Mouse (Mus musculus): ENCODE results near the gene Gatad2a. TPM values are rescaled to one million over a fixed set of nuclear protein-coding genes. Genes with fewer than 3 reads are reported as not detected.

Gene Gatad2a
- polyA plus RNA-seq, 1 experiment from 2014 or later, result 33.2 TPM

- WGBS, result 86% methylated on average over 6 of the region's 6 CpGs
- peaks cover 8% of the 10 kb centered on the region; the same call in 1 of the 2 replicates for H3K27me3 ChIP-seq
Measured at GRCm38 (mm10) chr8:69870907-69871306, 125.3 kb downstream of the Gatad2a start.

GRCm38 (mm10) chr8:69870003-69870765 lies 126.0 kb downstream of the Gatad2a start:
- no peak for ATAC-seq (replicated peaks; ENCODE audit: insufficient number of reproducible peaks, insufficient read depth, low FRiP score, low read depth)
- Histone ChIP-seq H3K36me3 (no peaks in the 10 kb centered on the region), H3K9me3 (replicated peaks) (no peaks in the 10 kb centered on the region), H3K4me3 (no peak overlapping the region), H3K27ac (no peak overlapping the region), H3K4me1 (replicated peaks) (peaks cover 6% of the 10 kb centered on the region), H3K4me2 (no peak overlapping the region), H3K27me3 (0 out of 2 replicates have a peak, but pooled peaks cover 8% of the 10 kb centered on the region), H3K9ac (no peak overlapping the region)
- 76% methylated on average over 11 of the region's 11 CpGs for WGBS

More at GRCm38 (mm10) chr8:69870907-69871306, 125.3 kb downstream of the Gatad2a start:
- Histone ChIP-seq H3K4me3 (no peak overlapping the region), H3K4me1 (replicated peaks) (peaks cover 6% of the 10 kb centered on the region), H3K36me3 (no peaks in the 10 kb centered on the region), H3K27ac (no peak overlapping the region), H3K4me2 (no peak overlapping the region), H3K9ac (no peak overlapping the region), H3K9me3 (replicated peaks) (no peaks in the 10 kb centered on the region)
- ATAC-seq (replicated peaks; ENCODE audit: insufficient number of reproducible peaks, insufficient read depth, low FRiP score, low read depth), result no peak

GRCm38 (mm10) chr8:69867696-69868326 lies 128.4 kb downstream of the Gatad2a start:
- Histone ChIP-seq H3K9me3 (replicated peaks) (no peaks in the 10 kb centered on the region), H3K36me3 (no peaks in the 10 kb centered on the region), H3K27ac (no peak overlapping the region), H3K4me3 (no peak overlapping the region), H3K9ac (no peak overlapping the region), H3K27me3 (0 out of 2 replicates have a peak, but pooled peaks cover 5% of the 10 kb centered on the region), H3K4me2 (no peak overlapping the region), H3K4me1 (replicated peaks) (peaks cover 6% of the 10 kb centered on the region; the same call in 1 of the 2 replicates)
- 0 out of 2 replicates have a peak, but pooled peaks have one; percentile 32 for ATAC-seq (replicated peaks; ENCODE audit: insufficient number of reproducible peaks, insufficient read depth, low FRiP score, low read depth)
- WGBS, result 58% methylated on average over 5 of the region's 5 CpGs

GRCm38 (mm10) chr8:69864180-69864579 lies 132.0 kb downstream of the Gatad2a start:
- no peaks in the 10 kb centered on the region for H3K27me3 ChIP-seq
- no peak overlapping the region for H3K4me3 ChIP-seq
- no peak for ATAC-seq (replicated peaks; ENCODE audit: insufficient number of reproducible peaks, insufficient read depth, low FRiP score, low read depth)
- H3K9ac ChIP-seq, result no peak overlapping the region
- peaks cover 6% of the 10 kb centered on the region; the same call in 1 of the 2 replicates for H3K4me1 ChIP-seq (replicated peaks)
- H3K9me3 ChIP-seq (replicated peaks), result no peaks in the 10 kb centered on the region
- WGBS, result 64% methylated on average over 5 of the region's 5 CpGs
- H3K27ac ChIP-seq, result no peak overlapping the region
- H3K4me2 ChIP-seq, result no peak overlapping the region
- H3K36me3 ChIP-seq, result no peaks in the 10 kb centered on the region

GRCm38 (mm10) chr8:69863387-69864020 lies 132.7 kb downstream of the Gatad2a start:
- Histone ChIP-seq H3K4me1 (replicated peaks) (peaks cover 6% of the 10 kb centered on the region; the same call in 1 of the 2 replicates), H3K27me3 (no peaks in the 10 kb centered on the region), H3K9ac (no peak overlapping the region), H3K27ac (no peak overlapping the region), H3K36me3 (no peaks in the 10 kb centered on the region), H3K4me3 (no peak overlapping the region), H3K4me2 (no peak overlapping the region), H3K9me3 (replicated peaks) (no peaks in the 10 kb centered on the region)
- ATAC-seq (replicated peaks; ENCODE audit: insufficient number of reproducible peaks, insufficient read depth, low FRiP score, low read depth), result no peak
- 73% methylated on average over 5 of the region's 5 CpGs for WGBS

GRCm38 (mm10) chr8:69861251-69861650 lies 134.9 kb downstream of the Gatad2a start:
- Histone ChIP-seq H3K4me2 (no peak overlapping the region), H3K27ac (no peak overlapping the region), H3K27me3 (no peaks in the 10 kb centered on the region), H3K4me3 (no peak overlapping the region), H3K9me3 (replicated peaks) (no peaks in the 10 kb centered on the region), H3K36me3 (no peaks in the 10 kb centered on the region), H3K9ac (no peak overlapping the region), H3K4me1 (replicated peaks) (no peaks in the 10 kb centered on the region)
- 51% methylated on average over 2 of the region's 2 CpGs for whole genome bisulfite sequencing
- no peak for ATAC-seq (replicated peaks; ENCODE audit: insufficient number of reproducible peaks, insufficient read depth, low FRiP score, low read depth)

- no peak overlapping the region for H3K4me2 ChIP-seq
- H3K9ac ChIP-seq, result no peak overlapping the region
- H3K27me3 ChIP-seq, result no peaks in the 10 kb centered on the region
- no peaks in the 10 kb centered on the region for H3K9me3 ChIP-seq (replicated peaks)
- H3K36me3 ChIP-seq, result no peaks in the 10 kb centered on the region
- H3K27ac ChIP-seq, result no peak overlapping the region
- H3K4me3 ChIP-seq, result no peak overlapping the region
- no peak for ATAC-seq (replicated peaks; ENCODE audit: insufficient number of reproducible peaks, insufficient read depth, low FRiP score, low read depth)
- H3K4me1 ChIP-seq (replicated peaks), result no peaks in the 10 kb centered on the region
- WGBS, result 66% methylated on average over 4 of the region's 4 CpGs
Measured at GRCm38 (mm10) chr8:69860807-69861206, 135.4 kb downstream of the Gatad2a start.

Other genes with a start within 250 kb of the Gatad2a start
- 3.1 and 4.6 TPM in 2 replicates for gene Zfp963, start 246.4 kb downstream of the Gatad2a start, polyA plus RNA-seq (2015; fragmentation: Nextera tagmentation; extraction: Ambion mirVana)
- 0.33 TPM in 1 of 2 replicates, not detected in the other for gene Gm20422, start 221.5 kb downstream of the Gatad2a start, polyA plus RNA-seq (2015; fragmentation: Nextera tagmentation; extraction: Ambion mirVana)
- gene Atp13a1, start 205.2 kb downstream of the Gatad2a start, polyA plus RNA-seq (2015; fragmentation: Nextera tagmentation; extraction: Ambion mirVana), result 22.1 and 32.7 TPM in 2 replicates
- gene Zfp866, start 205.2 kb downstream of the Gatad2a start, polyA plus RNA-seq (2015; fragmentation: Nextera tagmentation; extraction: Ambion mirVana), result 14.7 and 21.1 TPM in 2 replicates
- 5.4 and 8.9 TPM in 2 replicates for gene Gmip, start 187.7 kb downstream of the Gatad2a start, polyA plus RNA-seq (2015; fragmentation: Nextera tagmentation; extraction: Ambion mirVana)
- gene Lpar2, start 174.0 kb downstream of the Gatad2a start, polyA plus RNA-seq (2015; fragmentation: Nextera tagmentation; extraction: Ambion mirVana), result 0.15 and 0.30 TPM in 2 replicates
- gene Pbx4, start 163.9 kb downstream of the Gatad2a start, polyA plus RNA-seq (2015; fragmentation: Nextera tagmentation; extraction: Ambion mirVana), result 2.6 and 5.6 TPM in 2 replicates
- gene Cilp2, start 108.7 kb downstream of the Gatad2a start, polyA plus RNA-seq (2015; fragmentation: Nextera tagmentation; extraction: Ambion mirVana), result 0.37 and 0.75 TPM in 2 replicates
- 1.5 and 1.8 TPM in 2 replicates for gene Tssk6, start 94.2 kb downstream of the Gatad2a start, polyA plus RNA-seq (2015; fragmentation: Nextera tagmentation; extraction: Ambion mirVana)
- gene Ndufa13, start 93.8 kb downstream of the Gatad2a start, polyA plus RNA-seq (2015; fragmentation: Nextera tagmentation; extraction: Ambion mirVana), result 316 and 390 TPM in 2 replicates
- 5.9 and 10.1 TPM in 2 replicates for gene Yjefn3, start 93.7 kb downstream of the Gatad2a start, polyA plus RNA-seq (2015; fragmentation: Nextera tagmentation; extraction: Ambion mirVana)
- 32.0 and 43.5 TPM in 2 replicates for gene Mau2, start 46.4 kb upstream of the Gatad2a start, polyA plus RNA-seq (2015; fragmentation: Nextera tagmentation; extraction: Ambion mirVana)
- gene Sugp1, start 46.4 kb upstream of the Gatad2a start, polyA plus RNA-seq (2015; fragmentation: Nextera tagmentation; extraction: Ambion mirVana), result 25.4 and 31.5 TPM in 2 replicates
- gene Tm6sf2, start 76.5 kb upstream of the Gatad2a start, polyA plus RNA-seq (2015; fragmentation: Nextera tagmentation; extraction: Ambion mirVana), result 0.60 and 1.0 TPM in 2 replicates
- gene Hapln4, start 87.1 kb upstream of the Gatad2a start, polyA plus RNA-seq (2015; fragmentation: Nextera tagmentation; extraction: Ambion mirVana), result 0.03 TPM in 1 of 2 replicates, not detected in the other
- 0.16 and 0.71 TPM in 2 replicates for gene Ncan, start 124.5 kb upstream of the Gatad2a start, polyA plus RNA-seq (2015; fragmentation: Nextera tagmentation; extraction: Ambion mirVana)
- gene Nr2c2ap, start 134.9 kb upstream of the Gatad2a start, polyA plus RNA-seq (2015; fragmentation: Nextera tagmentation; extraction: Ambion mirVana), result 29.5 and 35.6 TPM in 2 replicates
- gene Rfxank, start 142.8 kb upstream of the Gatad2a start, polyA plus RNA-seq (2015; fragmentation: Nextera tagmentation; extraction: Ambion mirVana), result 16.5 and 19.9 TPM in 2 replicates
- 31.5 and 38.7 TPM in 2 replicates for gene Borcs8, start 143.1 kb upstream of the Gatad2a start, polyA plus RNA-seq (2015; fragmentation: Nextera tagmentation; extraction: Ambion mirVana)
- gene Mef2b, start 143.3 kb upstream of the Gatad2a start, polyA plus RNA-seq (2015; fragmentation: Nextera tagmentation; extraction: Ambion mirVana), result 0.28 and 0.44 TPM in 2 replicates
- gene Tmem161a, start 176.0 kb upstream of the Gatad2a start, polyA plus RNA-seq (2015; fragmentation: Nextera tagmentation; extraction: Ambion mirVana), result 77.6 and 89.7 TPM in 2 replicates
- 7.6 and 12.5 TPM in 2 replicates for gene Slc25a42, start 215.9 kb upstream of the Gatad2a start, polyA plus RNA-seq (2015; fragmentation: Nextera tagmentation; extraction: Ambion mirVana)
- 22.1 and 27.4 TPM in 2 replicates for gene Sugp2, start 237.8 kb upstream of the Gatad2a start, polyA plus RNA-seq (2015; fragmentation: Nextera tagmentation; extraction: Ambion mirVana)
- gene Armc6, start 238.1 kb upstream of the Gatad2a start, polyA plus RNA-seq (2015; fragmentation: Nextera tagmentation; extraction: Ambion mirVana), result 16.4 and 24.0 TPM in 2 replicates

All from heart, embryonic 15.5 days (tissue).